Mouse (Mus musculus) 416B (cell line): Measurements from ENCODE around the gene Guk1.
"Not testable (repeated sequence)": the region's sequence is repeated elsewhere in the genome, so short reads cannot be mapped to it uniquely, and the experiment has no call there.

ENCODE experiments used
- DNase-seq: peaks from one replicate; pipeline ENCODE4 v3.0.0; 2011; ENCODE audit warnings: low read depth

Guk1 gene

DNA sequence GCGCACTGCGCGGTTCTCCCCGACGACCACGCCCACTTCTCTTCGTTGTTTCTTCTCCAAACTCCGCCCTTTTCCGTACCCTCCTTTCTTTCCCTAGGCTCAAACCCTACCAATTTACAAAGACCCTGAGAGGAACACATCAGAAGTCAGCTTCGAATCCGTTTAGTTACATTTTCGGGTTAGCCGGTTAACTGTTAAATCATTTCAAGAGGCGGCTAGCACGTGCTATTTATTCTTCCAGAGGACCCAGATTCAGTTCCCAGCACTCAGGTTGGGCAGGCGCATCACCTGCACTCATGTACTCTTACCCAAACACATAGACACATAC lies at the start of gene Guk1:
Gene Guk1 (minus strand): TSS at position 154 of the 328 bp plus-strand sequence.
- no peak for DNase-seq

DNA sequence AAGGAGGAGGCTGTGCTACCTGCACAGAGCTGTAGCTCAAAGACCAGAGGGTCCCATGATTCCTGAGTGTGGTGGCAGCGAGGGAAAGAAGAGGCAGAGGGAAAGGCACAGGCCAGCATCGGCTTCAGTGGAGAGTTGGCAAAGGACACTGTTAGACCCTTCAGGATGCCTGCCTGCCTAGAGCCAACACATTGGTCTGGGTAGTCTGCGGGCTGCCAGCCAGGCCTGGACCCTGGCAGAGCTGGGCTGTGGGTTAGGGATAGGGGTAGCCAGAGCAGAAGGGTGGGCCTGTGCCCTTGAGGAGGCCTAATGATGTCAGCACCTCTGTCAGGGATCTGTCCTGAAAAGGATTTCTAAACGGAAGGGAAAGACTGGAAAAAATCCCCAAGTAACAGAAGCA lies 47.8 kb upstream of the Guk1 start:
- no peak for DNase-seq

DNA sequence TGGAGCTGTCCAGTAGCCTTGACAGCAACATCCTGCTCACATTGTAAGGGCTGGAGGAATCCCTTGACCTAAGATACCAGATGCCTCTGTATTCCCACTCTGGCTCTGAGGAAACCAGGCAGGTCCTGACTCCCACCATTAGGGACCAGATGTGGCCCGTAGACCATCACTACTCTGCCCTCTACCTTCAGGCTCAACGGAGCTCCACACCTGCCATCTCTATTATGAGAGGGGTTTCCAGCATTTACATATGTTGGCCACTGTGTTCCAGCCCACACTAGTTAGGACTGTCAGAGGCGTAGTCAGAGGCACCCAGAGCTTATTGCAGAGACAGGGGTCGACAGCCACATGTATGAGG lies 47.4 kb upstream of the Guk1 start:
- DNase-seq = no peak

DNA sequence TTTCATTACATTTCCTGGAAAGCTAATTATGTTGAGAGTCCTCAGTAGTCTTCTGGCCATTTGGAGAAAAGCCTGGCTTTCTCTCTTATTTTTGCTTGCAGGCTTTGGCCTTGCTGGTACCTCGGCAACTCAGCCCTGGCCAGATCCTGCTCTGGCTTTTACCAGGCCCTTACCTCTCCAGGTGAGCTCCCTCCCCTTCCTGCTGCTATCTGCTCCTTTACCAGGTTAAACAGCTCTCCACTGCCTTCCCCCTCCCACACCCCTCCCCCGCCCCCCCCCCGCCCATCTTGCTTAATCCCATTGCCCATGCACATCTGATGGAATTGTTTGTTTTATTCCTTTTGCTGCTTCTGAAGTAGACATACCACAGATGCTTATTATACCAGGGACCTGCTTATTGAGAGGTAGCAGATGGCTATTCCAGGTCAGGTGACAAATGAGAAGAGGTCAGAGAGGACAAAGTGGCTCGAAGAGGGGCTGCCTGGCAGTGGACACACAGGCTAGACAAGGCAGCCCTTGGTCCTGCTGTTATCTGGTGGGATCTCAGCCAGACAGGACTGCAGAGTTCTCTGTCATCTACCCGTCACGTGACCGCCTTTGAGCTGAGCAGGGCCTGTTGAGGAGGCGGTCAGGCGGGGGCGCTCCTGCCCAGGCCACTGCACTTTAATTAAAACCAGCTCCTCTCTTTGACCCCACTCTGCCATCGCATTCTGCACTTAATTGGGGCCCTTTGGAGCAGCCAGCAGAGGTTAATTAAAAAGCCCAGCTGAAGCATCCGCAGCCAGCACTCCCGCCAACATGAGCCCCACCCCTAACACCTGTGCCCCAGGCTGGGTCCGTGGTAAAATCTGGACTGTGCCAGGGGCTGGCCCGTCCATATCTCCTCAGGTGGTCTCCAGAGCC lies 46.8 kb upstream of the Guk1 start:
- DNase-seq = peak; percentile 80

DNA sequence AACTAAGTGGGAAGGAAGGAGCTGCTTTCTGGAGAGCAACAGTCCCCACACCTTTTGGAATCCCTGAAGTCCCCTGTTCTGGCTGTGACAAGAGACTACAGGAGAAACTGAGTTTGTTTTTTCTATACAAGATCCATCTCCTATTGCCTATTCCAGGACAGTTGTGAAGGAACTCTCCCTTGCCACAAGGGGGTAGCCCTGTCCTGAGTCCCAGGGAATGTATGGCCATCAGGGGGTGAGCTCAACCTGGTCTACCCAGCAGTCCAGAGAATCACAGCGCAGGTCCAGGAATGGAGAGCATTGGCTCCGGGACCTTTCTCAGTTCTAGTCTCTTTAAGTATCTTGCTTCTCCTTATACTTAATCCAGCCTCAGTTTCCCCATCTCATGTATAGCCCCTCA lies 40.8 kb upstream of the Guk1 start:
- DNase-seq = no peak

DNA sequence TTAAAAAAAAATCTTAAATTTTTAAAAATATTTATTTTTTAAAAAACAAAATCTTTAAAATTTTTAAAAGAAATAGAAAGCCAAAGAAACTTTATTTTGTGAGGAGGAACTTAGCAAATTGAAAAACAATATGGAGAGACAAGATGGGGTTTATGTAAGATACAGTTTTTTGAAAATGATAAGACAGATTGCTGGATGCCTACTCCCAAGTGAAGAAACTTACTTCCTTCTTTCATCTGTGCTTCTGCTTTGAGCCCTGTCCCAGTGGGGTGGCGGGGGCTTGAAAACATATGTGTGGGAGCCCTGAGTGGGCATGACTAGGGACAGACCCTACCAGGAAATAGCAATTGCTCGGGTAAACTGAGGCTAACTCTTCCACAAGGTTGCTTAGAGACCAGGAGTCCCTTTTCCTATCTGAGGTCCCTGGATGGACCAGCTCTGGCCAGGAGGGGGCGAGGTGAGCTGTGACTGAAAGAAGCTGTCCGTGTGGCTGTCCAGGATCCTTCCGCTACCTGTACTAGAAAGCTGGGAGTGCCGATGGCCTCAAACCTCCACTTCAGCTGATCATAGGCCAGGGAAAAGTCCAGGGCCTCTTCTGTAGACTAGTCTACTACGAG lies 38.2 kb upstream of the Guk1 start:
- peak; percentile 74 for DNase-seq

DNA sequence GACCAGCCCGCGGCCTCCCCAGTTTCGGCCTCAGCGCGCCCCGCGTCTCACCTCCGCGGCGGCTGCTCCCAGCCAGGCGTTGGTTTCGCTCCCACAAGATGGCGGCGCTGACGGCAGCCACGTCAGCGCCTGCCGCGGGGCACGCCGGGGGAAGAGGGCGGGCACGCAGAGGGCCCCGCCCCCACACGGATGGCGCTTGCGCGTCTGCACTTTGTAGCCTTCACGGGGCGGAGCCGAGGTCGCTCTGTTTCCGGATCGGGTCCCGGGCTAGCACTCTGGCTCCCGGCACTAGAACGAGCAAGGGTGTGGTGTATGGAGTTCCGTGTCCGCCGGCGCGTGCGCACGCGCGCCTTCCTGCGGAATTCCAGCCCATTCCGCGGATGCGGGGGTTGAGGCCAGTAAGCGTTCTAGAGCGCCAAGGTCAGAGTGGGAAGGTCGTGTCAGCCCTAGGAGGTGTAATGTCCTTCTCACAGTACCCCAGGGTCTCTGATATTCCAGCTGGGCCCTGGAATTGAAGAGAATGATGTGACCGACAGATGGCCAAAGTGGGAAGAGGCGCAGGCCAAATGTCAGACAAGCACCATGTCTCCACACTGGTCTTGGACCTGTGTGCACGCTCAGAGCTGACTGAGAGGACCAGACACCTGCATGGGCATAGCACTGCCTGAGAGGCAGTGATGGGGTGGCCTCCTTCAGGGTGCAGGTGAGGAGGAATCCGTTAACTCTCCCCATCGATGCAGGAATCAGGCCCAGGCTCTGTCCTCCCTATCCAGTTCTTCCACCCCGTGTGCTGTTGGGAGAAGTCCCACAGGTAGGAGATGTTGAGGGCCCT lies 36.3 kb upstream of the Guk1 start, which contains the start of gene Arf1:
Gene Arf1 (minus strand): TSS at position 149 of the 832 bp plus-strand sequence.
- peak; percentile 97 for DNase-seq

DNA sequence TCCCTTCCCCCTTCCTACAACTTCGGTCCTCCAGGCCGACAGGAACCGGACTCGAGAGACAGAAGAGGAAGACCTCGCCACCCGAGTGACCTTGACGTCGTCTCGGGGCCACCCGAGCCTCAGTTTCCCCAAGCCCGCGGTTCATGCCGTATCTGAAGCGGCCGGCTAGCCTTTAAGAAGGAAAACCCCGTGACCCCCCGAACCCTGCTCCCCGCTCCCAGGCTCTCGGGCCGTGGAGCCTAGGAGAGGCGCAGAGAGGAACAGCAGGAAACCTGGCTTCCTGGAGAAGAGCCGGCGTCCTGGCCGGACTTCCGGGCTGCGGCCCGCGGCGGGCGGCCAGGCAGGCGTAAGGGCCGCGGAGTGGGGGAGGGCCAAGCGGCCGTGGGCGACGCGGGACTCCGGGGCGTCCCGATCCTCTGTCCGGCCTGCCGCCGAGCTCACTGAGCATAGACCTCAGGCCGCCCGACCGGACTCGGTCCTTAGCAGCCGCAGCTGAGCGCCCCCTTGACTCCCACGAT lies 35.7 kb upstream of the Guk1 start:
- DNase-seq = no peak

DNA sequence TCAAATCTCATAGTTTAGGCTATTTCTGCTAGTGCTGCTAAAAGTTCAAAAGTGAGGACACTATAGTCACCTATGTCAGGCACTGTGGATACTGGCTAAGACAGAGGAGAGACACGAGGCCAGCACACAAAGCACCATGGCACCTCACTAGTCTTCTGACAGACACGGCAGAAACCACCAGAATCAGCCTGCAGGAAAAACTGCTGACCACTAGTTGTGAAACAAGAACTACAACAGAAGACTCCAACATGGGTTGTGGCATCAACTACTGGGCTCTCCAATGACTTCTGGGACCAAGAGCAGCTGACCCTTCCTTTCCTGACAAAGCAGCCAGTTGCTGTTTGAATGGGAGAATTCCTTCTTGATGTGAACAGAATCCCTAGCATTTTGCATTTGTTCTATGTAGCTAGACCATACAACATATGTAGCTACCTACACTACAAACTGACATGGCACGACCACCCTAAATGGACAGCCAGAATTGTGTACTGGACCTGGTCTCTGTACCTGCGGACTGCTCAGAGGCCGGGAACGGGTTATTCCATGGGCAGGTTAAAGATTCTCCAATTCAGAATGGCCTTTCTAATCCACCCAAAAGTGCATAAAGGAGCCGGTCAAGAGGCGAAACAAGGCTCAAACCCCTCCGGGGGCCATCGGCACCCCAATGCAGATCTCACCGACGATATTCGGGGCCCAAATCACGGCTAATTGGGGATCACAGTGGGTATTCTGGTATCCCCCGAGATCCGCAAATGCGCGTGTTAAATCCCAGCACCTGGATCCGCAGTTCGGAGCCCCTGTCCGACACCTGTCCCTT lies 35.0 kb upstream of the Guk1 start:
- peak; percentile 78 for DNase-seq

DNA sequence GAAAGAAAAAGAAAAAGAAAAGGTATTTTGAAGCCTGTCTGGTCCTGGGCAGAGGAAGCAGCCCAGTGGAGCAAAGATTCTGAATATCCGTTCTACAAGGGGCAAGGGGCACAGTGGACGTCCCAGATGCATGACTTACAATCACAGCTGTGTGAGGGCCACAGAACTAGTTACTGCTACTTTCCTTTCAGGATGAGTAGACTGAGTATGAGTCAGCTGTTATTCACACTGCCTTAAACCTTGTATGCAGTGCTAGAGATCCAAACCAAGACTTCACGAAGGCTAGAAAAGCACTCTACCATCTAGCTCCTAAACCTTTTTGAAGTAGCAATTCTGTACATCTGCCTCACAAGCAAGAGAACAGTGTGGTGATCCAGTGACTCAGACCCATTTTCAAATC lies 34.2 kb upstream of the Guk1 start:
- peak; percentile 63 for DNase-seq

DNA sequence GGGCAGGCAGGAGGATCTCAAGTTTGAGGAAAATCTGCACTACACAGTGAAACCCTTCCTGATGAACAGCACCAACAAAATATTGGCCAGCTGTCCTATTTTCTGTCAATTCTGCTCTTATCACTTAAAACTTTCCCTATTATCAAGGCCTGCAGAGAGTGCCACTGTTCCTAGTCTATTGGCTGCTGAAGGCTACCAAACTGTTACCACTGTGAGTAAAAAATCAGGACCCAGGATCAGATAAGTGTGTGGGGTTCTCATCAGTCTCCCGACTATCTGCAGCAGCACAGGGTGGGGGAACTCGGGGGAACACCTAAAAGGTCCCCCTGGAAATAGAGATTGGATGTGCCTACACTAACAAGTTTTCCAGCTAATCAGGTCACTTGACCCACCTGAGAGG lies 33.2 kb upstream of the Guk1 start:
- no peak for DNase-seq

DNA sequence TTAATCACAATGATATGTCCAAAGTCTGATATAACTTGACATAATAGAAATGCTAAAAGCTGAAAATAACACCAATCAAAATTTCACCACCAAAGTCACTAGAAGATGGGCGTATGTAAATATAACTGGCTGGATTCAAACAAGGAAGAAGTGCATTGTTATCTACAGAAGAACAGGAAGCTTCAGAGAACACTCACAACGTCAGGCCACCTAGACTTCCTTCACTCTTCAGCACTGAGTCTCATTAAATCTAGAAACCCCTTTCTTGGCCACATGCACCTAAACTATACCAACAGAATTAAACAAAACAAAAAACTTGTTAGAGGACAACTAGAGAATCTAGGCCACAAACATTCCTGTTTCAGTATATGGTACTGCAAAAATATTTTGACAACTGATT lies 32.5 kb upstream of the Guk1 start:
- peak; percentile 28 for DNase-seq

DNA sequence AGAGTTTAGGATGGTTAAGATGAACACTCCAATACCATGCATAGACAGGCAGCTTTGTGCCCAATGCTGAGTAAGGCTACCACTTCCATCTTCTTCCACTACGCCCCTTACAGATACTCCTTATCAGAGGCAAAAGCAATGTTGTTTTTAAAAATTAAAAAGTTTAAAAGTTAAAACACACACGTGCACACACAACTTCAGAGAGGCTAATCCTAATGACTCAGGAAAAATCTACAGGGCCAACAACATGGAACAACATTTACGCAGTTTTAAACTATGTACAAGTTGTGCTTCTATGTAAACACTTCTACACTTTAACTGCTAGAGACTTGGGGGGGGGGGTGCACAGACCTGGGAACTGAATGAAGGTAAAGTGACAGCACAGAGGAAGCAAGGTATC lies 32.0 kb upstream of the Guk1 start:
- no peak for DNase-seq

DNA sequence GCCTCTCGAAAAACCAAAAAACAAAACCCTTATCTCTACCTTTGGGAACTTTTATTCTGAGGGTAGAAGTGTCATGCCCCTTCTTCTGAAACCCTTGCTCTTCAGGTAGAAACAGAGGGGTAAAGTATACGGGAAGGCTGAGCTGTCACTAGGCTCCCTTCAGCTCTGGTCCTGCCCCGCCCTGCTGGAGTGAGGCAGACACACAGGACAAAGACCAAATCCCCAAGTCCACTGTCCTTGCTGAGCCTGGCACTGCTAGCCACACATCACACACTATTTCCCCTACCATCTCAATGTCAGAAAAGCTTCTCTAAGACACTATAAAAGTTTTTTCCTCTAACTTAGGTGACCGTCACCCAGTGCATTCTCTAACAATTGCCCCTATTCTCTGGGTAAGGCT lies 30.3 kb upstream of the Guk1 start:
- no peak for DNase-seq

DNA sequence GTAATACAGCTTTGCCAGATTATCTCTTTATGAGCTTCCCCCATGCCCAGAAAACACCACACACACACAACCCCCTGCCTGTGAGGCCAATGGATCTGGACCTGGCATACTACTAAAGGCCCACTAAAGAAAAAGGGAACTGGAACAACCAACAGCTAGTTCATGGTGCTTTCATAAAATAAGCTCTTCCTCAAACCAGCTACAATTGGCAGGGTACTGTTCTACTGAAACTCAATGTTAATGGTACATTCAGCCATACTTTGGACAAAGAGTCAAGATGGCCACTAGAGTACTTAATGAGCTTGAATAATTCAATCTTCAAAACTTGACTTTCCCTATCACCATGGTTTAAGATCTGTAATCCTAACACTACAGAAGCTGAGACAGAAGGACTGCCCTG lies 29.6 kb upstream of the Guk1 start:
- DNase-seq = no peak

DNA sequence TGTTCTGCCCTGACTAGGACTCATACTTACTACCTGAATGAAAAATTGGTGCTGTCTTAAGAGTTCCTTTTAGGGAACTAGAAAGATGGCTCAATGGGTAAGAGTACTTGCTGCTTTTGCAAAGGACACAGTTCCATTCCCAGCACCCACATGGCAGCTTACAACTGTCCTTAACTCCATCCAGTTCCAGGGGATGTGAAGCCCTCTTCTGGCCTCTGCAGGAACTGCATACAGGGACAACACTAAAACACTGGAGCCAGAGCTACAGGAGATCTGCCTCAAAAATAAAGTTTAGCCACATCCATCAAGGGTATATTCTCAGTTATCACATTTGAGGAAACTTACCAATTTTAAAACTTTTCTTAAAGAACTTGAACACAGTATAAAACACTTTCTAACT lies 27.1 kb upstream of the Guk1 start:
- peak; percentile 64 for DNase-seq

DNA sequence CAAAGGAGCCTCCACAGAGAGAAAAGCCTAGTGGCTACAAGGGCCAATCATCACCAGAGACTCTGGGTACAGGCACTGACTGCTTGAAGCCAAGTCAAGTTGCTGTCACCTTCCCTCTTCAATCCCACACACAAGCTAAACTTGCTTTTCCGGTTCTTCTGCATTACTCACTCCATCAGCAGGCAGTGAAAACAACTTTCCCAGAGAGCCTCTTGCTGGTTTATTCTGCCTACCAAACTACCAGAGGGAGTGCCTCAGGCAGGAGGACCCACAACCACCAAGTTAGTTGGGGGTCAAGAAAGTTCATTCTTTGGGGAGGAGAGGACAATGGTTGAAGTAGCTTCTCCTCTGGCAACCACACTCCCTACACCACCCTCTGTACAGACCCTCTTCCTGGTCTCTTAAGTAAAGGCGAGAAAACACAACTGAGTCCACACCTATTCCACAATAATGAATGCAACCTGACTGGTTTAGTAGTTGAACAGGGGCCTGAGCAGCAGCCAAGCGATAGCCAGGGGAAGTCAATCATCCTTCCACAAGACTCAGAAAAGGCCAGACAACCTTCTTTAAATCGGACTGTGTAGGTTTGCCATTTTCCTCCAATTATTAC lies 26.5 kb upstream of the Guk1 start:
- no peak for DNase-seq

DNA sequence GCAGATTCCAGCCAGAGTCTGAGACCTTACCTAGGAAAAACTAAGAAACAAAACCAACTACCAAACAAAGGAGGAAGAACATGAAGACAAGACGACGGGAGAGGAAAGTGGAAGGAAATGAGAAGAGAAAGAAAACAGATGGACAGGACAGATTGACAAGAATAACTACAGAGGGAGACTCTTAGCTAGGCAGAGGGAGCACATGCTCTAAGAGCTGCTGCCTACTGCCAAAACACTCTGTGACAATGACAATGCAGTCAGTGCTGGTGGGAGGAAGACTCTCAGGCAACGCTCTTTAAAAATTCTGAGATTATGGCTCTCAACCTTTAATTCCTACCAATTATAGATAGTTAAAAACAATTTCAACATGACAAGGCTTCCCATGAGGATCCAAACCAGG lies 24.9 kb upstream of the Guk1 start:
- no peak for DNase-seq

DNA sequence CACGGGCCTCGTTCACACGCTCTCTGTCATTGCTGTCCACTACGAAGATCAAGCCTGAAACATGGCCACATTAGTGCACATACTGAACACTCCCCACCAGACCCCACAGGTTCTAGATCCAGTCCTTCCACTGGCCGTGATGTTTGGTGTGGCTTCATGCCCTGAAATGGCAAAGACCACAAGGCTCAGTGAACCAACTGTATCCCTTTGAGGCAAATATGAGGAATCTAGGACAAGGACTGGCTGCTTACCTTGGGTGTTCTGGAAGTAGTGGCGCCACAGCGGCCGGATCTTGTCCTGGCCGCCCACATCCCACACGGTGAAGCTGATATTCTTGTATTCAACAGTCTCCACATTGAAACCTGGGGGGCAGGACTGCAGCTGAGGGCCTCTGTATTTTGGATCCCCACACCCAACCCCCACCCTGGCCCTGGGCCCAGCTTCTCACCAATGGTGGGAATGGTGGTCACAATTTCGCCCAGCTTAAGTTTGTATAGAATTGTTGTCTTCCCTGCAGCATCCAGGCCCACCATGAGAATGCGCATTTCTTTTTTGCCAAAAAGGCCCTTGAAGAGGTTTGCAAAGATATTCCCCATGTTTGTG lies 21.0 kb upstream of the Guk1 start:
- no peak for DNase-seq

DNA sequence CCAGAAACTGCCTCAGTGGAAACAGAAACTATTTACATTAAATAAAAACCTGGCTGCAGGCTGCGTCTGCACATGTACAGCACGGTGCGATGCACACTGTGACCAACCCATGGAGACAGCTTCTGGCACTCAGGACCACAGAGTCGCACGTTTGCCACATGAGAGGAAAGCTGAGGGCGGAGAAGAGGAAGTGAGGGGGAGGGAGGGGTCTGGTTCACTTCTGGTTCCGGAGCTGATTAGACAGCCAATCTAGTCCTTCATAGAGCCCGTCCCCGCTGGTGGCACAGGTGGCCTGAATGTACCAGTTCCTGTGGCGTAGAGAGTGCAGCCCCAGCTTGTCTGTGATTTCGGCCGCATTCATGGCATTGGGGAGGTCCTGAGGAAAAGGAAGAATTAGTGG lies 20.3 kb upstream of the Guk1 start:
- DNase-seq = peak; percentile 70

DNA sequence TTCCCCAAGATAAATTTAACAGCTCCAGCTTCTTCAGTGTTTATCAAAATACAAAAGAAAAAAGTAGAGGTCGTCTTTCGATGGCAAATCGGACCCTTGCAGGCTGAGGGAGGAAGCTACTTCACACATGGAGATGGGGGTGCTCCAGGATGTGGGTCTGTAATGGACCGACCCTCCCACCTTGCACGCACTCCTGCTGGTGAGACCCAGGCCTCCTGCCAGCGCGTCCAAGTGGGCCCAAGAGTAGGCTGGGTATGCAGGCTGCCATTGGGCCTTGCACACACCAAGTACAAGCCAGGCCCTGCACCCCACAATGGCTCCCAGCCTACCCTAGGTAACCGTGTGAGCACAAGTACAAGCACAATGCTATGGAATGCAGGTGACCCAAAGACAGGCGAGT lies 19.5 kb upstream of the Guk1 start:
- not testable (repeated sequence) for DNase-seq
